In genomic region chr2:48950316-48950880, GRCm38 (mm10) we compare ENCODE assay signal across 8 mouse cellular contexts. TPM values are rescaled to one million over a fixed set of nuclear protein-coding genes. Genes with fewer than 3 reads are reported as not detected.
DNase-seq lines count a peak whose midpoint lies in the region; ATAC-seq and TF ChIP-seq lines count a peak whose summit lies in the region.

No protein-coding gene starts in this region.

- no peaks in the 10 kb centered on the region for H3K27me3 ChIP-seq in heart, embryonic 10.5 days (ENCODE audit: insufficient read depth, poor library complexity, severe bottlenecking)
- no peaks in the 10 kb centered on the region for H3K27me3 ChIP-seq in forebrain, embryonic 10.5 days (ENCODE audit: poor library complexity, severe bottlenecking)
- H3K27me3 ChIP-seq in limb, embryonic 12.5 days: no peaks in the 10 kb centered on the region
- no peaks in the 10 kb centered on the region for H3K27me3 ChIP-seq in myocyte (ENCODE audit: control insufficient read depth, insufficient read depth, insufficient read length)

- no peaks in the 10 kb centered on the region for H3K9me3 ChIP-seq in heart, embryonic 10.5 days
- no peaks in the 10 kb centered on the region for H3K9me3 ChIP-seq in ES-E14 (ENCODE audit: control insufficient read depth, insufficient read depth, low read depth, low read length)
- H3K9me3 ChIP-seq in forebrain, embryonic 10.5 days: no peaks in the 10 kb centered on the region
- H3K9me3 ChIP-seq in limb, embryonic 12.5 days: no peaks in the 10 kb centered on the region

- 9% methylated on average over 5 of the region's 6 CpGs for WGBS in heart, embryonic 10.5 days
- 16% methylated on average over 5 of the region's 6 CpGs for WGBS in forebrain, embryonic 10.5 days
- WGBS in limb, embryonic 12.5 days: 8% methylated on average over 6 of the region's 6 CpGs

- peak overlapping the region; percentile 89 for H3K4me3 ChIP-seq in heart, embryonic 10.5 days
- H3K4me3 ChIP-seq in ES-E14 (ENCODE audit: insufficient read depth in 1 of 2, low read depth in 1 of 2, low read length in 2 of 2, poor library complexity in 1 of 2, severe bottlenecking in 1 of 2) (peak overlapping the region; percentile 94 to 98), myocyte (peak overlapping the region; percentile 100)
- H3K4me3 ChIP-seq in forebrain, embryonic 10.5 days: peak overlapping the region; percentile 89
- H3K4me3 ChIP-seq in limb, embryonic 12.5 days (replicated peaks): peak overlapping the region; percentile 72

- DNase-seq in heart, embryonic 10.5 days (ENCODE audit: low spot score): no peak
- no peak for DNase-seq in heart, postnatal 14 days
- no peak for DNase-seq in ES-E14 (ENCODE audit: low read depth, low spot score)
- no peak for DNase-seq in forebrain, embryonic 10.5 days (ENCODE audit: extremely low spot score, low spot score)
- DNase-seq in urinary bladder, adult 18-20 months (ENCODE audit: low spot score in 2 of 2): no peak
- DNase-seq in testis, postnatal 10 days (ENCODE audit: low spot score): no peak

- H3ac ChIP-seq in myocyte (ENCODE audit: control insufficient read depth, insufficient read length): peak overlapping the region; percentile 53

- peak overlapping the region; percentile 69 for H3K4me2 ChIP-seq in limb, embryonic 12.5 days
- H3K4me2 ChIP-seq in myocyte (ENCODE audit: low read depth): peak overlapping the region; percentile 84

- peak overlapping the region; percentile 95 for H3K27ac ChIP-seq in heart, embryonic 10.5 days
- peak overlapping the region; percentile 70; the same call in 1 of the 2 replicates for H3K27ac ChIP-seq in ES-E14 (ENCODE audit: insufficient read depth, low read depth, low read length, poor library complexity, severe bottlenecking)
- peak overlapping the region; percentile 95 for H3K27ac ChIP-seq in forebrain, embryonic 10.5 days
- H3K27ac ChIP-seq in limb, embryonic 12.5 days: peak overlapping the region; percentile 95

- no peak for TF ChIP-seq POLR2A in myocyte (IDR thresholded peaks at IDR 0.05; ENCODE audit: insufficient read length, low read depth)

- H3K4me1 ChIP-seq in heart, embryonic 10.5 days: no peaks in the 10 kb centered on the region
- H3K4me1 ChIP-seq in ES-E14 (ENCODE audit: control insufficient read depth in 2 of 2, insufficient read depth in 2 of 2, low read length in 2 of 2, poor library complexity in 1 of 2): peaks cover 0 to 3% of the 10 kb centered on the region in 2 experiments; a peak in 1 of 4 replicates
- peaks cover 17% of the 10 kb centered on the region for H3K4me1 ChIP-seq in forebrain, embryonic 10.5 days
- H3K4me1 ChIP-seq in limb, embryonic 12.5 days (replicated peaks): peaks cover 8% of the 10 kb centered on the region

- intact Hi-C loops in heart, postnatal 14 days (cut with DNase I): no loop called here

- ATAC-seq in limb, embryonic 12.5 days (ENCODE audit: insufficient number of reproducible peaks, insufficient read depth, low FRiP score, low TSS enrichment, low read depth): no peak

- H3K9ac ChIP-seq in ES-E14 (ENCODE audit: insufficient read depth, low read depth, low read length, poor library complexity, severe bottlenecking): peak overlapping the region; percentile 38; the same call in 1 of the 2 replicates
- peak overlapping the region; percentile 76 for H3K9ac ChIP-seq in limb, embryonic 12.5 days (replicated peaks)

- in situ Hi-C loops in ES-E14 (cut with MboI; ENCODE audit: low sequenced_read_pairs in 2 of 2, unreplicated experiment in 2 of 2): no loop called here

- H3K79me2 ChIP-seq in myocyte (ENCODE audit: control insufficient read depth, insufficient read depth): peaks cover 94% of the 10 kb centered on the region

- H3K36me3 ChIP-seq in heart, embryonic 10.5 days: no peaks in the 10 kb centered on the region
- H3K36me3 ChIP-seq in ES-E14 (ENCODE audit: control insufficient read depth, insufficient read depth, low read length, poor library complexity, severe bottlenecking) (no peaks in the 10 kb centered on the region), myocyte (ENCODE audit: control insufficient read depth, insufficient read depth) (no peaks in the 10 kb centered on the region)
- H3K36me3 ChIP-seq in forebrain, embryonic 10.5 days (replicated peaks): no peaks in the 10 kb centered on the region
- no peaks in the 10 kb centered on the region for H3K36me3 ChIP-seq in limb, embryonic 12.5 days

TF ChIP-seq in ES-E14, 5 proteins besides CTCF, POLR2A, EP300 and RAD21:
- TF ChIP-seq HCFC1 (IDR thresholded peaks at IDR 0.05; ENCODE audit: borderline replicate concordance, insufficient read depth, low read length) (no peak), ZNF384 (IDR thresholded peaks at IDR 0.05; ENCODE audit: low read depth, low read length) (no peak), ZC3H11A (IDR thresholded peaks at IDR 0.05; ENCODE audit: borderline replicate concordance, low read depth, low read length) (no peak), MAFK (IDR thresholded peaks at IDR 0.05; ENCODE audit: insufficient read depth, low read depth, low read length) (no peak), CHD2 (IDR thresholded peaks at IDR 0.05; ENCODE audit: low read depth, low read length) (no peak)

TF ChIP-seq in myocyte, 11 proteins besides CTCF, POLR2A, EP300 and RAD21:
- TF ChIP-seq REST (IDR thresholded peaks at IDR 0.05; ENCODE audit: insufficient read depth, insufficient read length) (no peak), MAX (IDR thresholded peaks at IDR 0.05; ENCODE audit: low read depth) (no peak), SRF (IDR thresholded peaks at IDR 0.05; ENCODE audit: control insufficient read depth, insufficient read length, low read depth) (no peak)

RNA-seq across cellular contexts. Expression of gene Orc4, which starts 0.3 kb away (rescaled TPM):
- polyA plus RNA-seq in heart, embryonic 10.5 days (2016; fragmentation: Nextera tagmentation; extraction: Ambion mirVana): 94.4 and 97.8 TPM in 2 replicates
- 10 to 100 TPM; 36.8 to 38.5 TPM for total RNA-seq in heart, postnatal 14 days (2021)
- 45.8 and 55.9 TPM in 2 replicates for total RNA-seq in ES-E14 (2012; rRNA removed)
- 118 and 127 TPM in 2 replicates for polyA plus RNA-seq in forebrain, embryonic 10.5 days (2016; fragmentation: Nextera tagmentation; extraction: Ambion mirVana)
- 129 and 135 TPM in 2 replicates for polyA plus RNA-seq in limb, embryonic 12.5 days (2016; fragmentation: Nextera tagmentation; extraction: Ambion mirVana)
- 20.4 TPM for polyA plus RNA-seq in myocyte (2012; fragmentation: generic; extraction: Trizol)

RNA-seq across cellular contexts. Expression of gene Mbd5, which starts 1.1 kb away (rescaled TPM):
- 22.6 and 22.7 TPM in 2 replicates for polyA plus RNA-seq in heart, embryonic 10.5 days (2016; fragmentation: Nextera tagmentation; extraction: Ambion mirVana)
- 10 to 100 TPM; 36.2 to 36.8 TPM for total RNA-seq in heart, postnatal 14 days (2021)
- 12.0 and 12.3 TPM in 2 replicates for total RNA-seq in ES-E14 (2012; rRNA removed)
- polyA plus RNA-seq in forebrain, embryonic 10.5 days (2016; fragmentation: Nextera tagmentation; extraction: Ambion mirVana): 19.6 and 20.6 TPM in 2 replicates
- polyA plus RNA-seq in limb, embryonic 12.5 days (2016; fragmentation: Nextera tagmentation; extraction: Ambion mirVana): 25.6 and 33.5 TPM in 2 replicates
- 5.0 TPM for polyA plus RNA-seq in myocyte (2012; fragmentation: generic; extraction: Trizol)
